Mouse (Mus musculus): Measurements from ENCODE around the gene Prmt7.

- TF ChIP-seq POLR2A (IDR thresholded peaks at IDR 0.05; ENCODE audit: extremely low read depth, insufficient read depth, low read length) (no peak), CTCF (IDR thresholded peaks at IDR 0.05; ENCODE audit: low read depth, low read length) (no peak)
Measured at GRCm38 (mm10) chr8:106191639-106192038, 19.1 kb upstream of the Prmt7 start.
